Mouse (Mus musculus): ENCODE data around the gene Nupr1.

Gene Nupr1

DNA sequence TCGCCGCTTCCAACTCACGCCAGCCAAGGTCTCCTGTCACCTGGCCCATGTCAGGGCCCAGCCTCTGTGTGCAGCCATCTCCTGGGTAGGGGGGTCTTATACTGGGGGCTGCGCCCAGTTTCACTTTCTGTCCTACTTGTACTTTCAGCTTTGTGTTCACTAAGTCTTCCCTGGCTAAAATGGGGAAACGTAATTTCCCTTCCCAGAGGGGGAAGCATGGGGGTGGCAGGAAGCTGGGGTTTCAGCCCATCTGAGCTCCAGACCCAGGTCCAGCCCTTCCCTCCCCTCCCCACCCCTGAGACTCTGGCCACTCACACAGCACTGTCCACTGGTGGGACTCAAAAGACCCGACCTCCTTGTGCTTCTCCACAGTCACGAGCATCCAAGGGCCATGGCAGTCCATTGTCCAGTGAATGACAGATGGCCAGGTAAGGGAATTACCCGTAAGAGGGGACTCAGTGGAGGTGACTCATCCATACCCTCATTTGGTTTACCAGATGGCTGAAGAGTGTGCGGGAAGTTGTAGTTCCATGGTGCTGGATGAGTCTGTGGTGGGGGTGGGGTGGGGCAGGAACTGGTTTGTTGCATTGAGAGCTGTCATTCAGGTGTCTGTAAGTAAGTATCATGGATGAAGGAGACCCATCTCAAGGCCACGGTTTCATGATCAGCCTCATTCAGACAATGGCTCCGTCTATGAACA, 35.6 kb downstream of the Nupr1 start, which contains the start of gene Il27:
Gene Il27 (minus strand): TSS at position 80 of the 700 bp plus-strand sequence.
- DNase-seq: no peak

DNA sequence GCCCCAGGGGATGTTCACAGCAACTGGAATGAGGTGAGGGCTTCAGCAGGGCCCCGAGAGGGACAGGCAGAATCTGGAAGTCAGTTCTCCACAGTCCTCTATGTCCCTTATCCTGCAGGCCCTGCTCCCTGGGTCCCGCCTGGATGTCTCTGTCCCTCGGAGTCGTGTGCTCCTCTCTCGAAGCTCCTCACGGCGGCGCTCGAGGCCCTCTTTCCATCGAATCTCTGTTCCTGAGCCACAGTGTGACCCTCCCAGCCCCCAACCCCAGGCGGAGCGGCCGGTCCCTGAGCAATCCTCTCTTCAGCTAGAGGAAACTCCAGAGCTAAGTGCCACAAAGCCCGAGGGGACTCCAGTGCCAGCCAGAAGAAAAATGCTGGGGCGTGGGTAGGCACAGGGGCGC, 42.9 kb downstream of the Nupr1 start:
- peak; percentile 64 for DNase-seq

DNA sequence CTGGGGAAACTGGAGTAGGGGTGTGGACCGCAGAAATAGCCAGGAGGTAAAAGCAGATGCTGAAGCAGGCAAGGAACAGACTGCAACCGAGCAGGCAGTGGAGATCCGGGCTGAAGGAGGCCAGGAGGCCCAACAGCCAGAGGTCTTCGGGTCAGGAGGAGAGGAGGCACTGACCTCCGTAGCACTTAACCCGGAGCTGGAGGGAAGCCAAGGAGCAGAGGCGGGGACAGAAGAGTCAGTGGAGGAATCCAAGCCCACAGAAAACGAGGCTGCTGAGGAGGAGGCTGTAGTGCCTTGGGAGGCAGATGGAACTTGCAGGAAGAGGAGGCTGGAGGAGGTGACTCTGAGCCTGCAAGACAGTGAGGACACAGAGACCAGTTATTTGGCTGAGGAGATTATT, 43.8 kb downstream of the Nupr1 start:
- DNase-seq: no peak

DNA sequence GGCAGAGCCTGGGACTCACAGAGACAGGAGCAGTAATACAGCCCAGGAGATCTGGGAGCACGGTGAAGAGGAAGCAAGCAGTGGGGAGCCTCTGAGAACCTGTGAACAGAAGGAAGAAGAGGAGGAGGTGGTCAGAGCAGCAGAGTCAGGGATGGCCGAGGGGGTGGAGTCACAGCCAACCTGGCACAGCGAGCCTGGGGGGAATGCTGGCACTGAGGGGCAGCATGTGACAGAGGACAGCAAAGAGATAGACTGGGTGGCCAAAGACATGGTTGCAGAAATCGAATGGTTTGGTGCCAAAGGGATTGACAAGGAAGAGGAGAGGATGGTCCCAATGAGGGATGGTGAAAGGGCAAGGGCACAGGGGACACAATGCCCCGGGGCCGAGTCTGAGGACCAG, 44.9 kb downstream of the Nupr1 start, which contains the start of gene Cln3:
Gene Cln3 (minus strand): TSS at position 101 of the 400 bp plus-strand sequence.
- DNase-seq: no peak

DNA sequence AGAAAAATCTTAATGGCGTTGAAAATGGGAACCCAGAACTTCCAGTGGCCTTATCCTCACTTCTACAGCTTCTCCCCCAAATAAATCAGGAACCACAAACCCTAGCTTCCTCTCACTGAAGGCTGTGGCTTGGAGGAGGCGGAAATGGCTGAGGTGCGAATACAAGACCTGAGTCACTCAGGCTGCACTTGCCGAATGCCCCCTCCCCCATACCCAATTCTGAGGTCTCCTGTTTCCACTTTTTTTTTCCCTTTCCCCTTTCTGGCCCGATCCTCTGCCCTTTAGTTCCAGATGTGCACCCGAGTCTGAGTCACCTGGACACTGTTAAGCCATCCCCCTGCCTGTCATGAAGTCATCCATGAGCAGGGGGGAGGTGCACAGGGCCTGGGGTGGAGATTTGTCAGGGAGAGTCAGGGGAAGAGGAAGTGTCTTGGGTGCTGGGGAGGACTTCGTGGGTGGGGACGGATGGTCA, 46.1 kb downstream of the Nupr1 start, which contains the start of gene Apobr:
Gene Apobr (plus strand): TSS at position 437 of the 472 bp plus-strand sequence.
- DNase-seq: no peak

DNA sequence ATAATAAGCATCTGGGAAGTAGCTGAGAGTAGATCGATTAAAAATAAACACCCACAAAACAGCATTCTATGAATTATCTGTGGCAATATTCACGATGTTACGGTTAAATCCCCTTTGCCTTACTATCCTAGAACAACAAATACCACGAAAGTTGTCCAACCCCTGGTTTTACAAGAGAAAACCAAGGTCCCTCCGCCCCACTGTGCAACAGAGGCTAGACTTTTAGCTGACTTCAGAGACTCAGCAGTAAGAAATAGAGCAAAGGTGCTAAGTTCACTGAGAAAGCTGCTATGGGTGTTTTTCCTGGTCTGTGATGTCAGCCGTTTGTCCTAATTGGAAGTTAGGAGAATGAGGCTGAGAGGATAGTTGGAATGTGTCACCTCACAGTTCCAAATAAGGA, 46.9 kb downstream of the Nupr1 start:
- DNase-seq: no peak

DNA sequence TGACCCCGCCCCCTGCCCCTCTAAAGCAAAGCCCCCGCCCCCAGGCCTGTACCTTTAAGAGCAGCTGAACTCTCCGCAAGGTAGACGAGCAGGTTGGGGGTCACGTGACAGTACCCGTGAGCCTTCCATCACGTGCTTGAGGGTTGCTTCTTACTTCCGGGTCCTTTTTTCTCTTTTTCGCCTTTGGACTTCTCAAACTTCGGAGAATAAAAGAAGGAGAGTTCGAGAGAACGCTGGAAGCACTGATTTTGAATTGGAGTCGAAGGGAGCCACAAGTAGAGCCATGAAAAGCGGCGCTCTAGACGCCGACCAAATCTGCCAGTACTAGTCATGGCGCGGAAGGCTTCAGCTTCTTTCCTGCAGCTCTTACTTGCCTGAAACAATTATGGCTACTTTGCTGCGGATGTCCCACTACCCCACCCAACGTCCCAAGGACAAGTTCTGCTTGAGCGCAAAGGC, 47.4 kb downstream of the Nupr1 start:
- DNase-seq: peak; percentile 91

DNA sequence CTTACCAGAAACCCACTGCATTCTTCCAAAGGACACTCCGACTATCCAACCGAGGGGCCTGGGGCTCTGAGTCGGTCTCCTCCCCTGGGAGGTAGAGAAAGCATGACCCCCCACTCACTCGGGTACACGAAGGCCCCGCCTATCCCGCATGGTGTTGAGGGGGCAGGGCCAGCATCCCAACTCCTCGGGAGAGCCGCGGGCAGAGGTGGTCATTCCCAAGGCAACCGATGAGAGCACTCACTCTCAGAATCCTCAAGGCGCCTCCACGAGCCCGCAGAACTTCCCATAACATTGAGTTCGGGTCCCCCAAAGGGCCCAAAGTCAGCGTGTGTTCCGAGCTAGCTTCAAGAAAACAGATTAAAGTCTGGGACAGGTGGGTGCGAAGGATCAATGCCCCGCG, 47.9 kb downstream of the Nupr1 start:
- DNase-seq: no peak

DNA sequence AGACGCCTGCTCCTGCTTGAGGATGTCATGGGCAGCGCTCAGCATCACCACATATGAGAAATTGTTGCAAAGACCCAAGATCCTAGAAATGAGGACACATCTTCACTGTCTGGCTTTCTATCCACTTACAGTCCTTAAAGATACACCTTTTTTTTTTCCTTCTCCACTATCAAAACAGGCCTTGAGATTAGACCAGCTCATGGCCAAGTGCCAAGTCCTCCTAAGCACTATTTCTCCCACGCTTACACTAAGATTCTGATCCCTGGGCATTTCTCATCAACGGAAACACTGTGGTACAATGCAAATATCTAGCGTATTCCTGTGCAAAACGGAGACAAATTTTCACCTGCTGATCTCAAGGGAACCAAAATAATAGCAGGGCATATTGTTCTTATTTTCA, 49.0 kb downstream of the Nupr1 start:
- no peak for DNase-seq

DNA sequence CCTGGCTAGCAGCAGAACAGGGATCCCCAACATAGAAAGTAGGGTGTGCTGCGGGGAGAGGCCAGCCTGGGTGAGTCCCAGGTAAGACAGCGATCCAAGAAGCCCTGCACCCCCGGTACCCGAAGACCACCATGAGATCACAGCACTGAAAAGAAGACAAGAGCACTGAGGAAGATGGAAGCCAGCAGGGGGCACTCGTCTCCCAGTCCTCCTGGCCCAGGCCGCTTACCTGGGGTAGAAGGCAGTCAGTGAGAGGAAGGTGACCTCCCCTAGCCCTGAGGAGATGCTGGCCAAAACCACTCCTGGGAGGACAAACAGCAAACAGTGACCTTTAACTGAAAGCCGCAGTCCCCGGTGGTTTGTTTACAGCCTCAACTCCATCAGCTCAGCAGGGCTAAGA, 51.5 kb downstream of the Nupr1 start:
- peak; percentile 57 for DNase-seq

DNA sequence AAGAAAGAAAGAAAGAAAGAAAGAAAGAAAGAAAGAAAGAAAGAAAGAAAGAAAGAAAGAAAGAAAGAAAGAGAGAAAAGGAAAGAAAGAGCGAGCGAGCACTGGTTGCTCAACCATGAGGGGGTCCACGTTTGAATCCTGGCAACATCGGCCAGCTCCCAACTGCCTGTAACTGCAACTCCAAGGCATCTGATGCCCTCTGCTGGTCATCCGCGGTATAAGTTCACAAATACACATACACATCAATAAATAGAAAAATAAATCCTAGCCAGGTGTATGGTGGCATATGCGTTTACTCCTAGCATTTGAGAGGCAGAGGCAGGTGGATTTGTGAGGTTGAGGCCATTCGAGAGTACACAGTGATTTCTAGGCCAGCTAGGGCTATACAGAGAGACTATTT, 53.7 kb downstream of the Nupr1 start:
- peak; percentile 65 for DNase-seq
